Mouse (Mus musculus): Measurements from ENCODE around the gene Pde4b.

GRCm38 (mm10) chr4:102566421-102566820 is 479.1 kb downstream of the Pde4b start:
- TF ChIP-seq CTCF (IDR thresholded peaks at IDR 0.05; ENCODE audit: low read depth, low read length): no peak
- TF ChIP-seq POLR2A (IDR thresholded peaks at IDR 0.05; ENCODE audit: extremely low read depth, insufficient read depth, low read length): no peak
